Mouse (Mus musculus) hindbrain, postnatal 0 days (tissue): Measurements from ENCODE around the gene Alkbh8. TPM values are rescaled to one million over a fixed set of nuclear protein-coding genes. Genes with fewer than 3 reads are reported as not detected.
A peak's percentile ranks its signal among the peaks of the same experiment; 100 is the strongest.
"Not testable (repeated sequence)": the region's sequence is repeated elsewhere in the genome, so short reads cannot be mapped to it uniquely, and the experiment has no call there.

ENCODE experiments used
- ATAC-seq: fragments of 200-750 bp; cut with Nextera tagmentation; 2 replicates; pipeline ENCODE4 v1.8.0; 2017; ENCODE audit warnings: mild to moderate bottlenecking, moderate TSS enrichment, moderate library complexity
- DNase-seq: peaks from one replicate; pipeline ENCODE4 v3.0.0-alpha.2; 2015; ENCODE audit warnings: low spot score
- H3K27ac ChIP-seq: fragments of 300-500 bp; sonication (generic); 2 replicates; pipeline ENCODE4 v1.5.1; 2014; ENCODE audit warnings: mild to moderate bottlenecking
- H3K27me3 ChIP-seq: fragments of 300-500 bp; sonication (generic); 2 replicates; pipeline ENCODE4 v1.6.1; 2014; ENCODE audit warnings: low read length, mixed read lengths; ENCODE audit not compliant: insufficient read depth
- H3K36me3 ChIP-seq: fragments of 300-500 bp; sonication (generic); 2 replicates; pipeline ENCODE4 v1.6.1; 2014; ENCODE audit warnings: low read length, mixed read lengths; ENCODE audit not compliant: insufficient read depth
- H3K4me1 ChIP-seq: fragments of 300-500 bp; sonication (generic); 2 replicates; pipeline ENCODE4 v1.6.1; 2014; ENCODE audit warnings: antibody characterized with exemption, low read length, mixed read lengths; ENCODE audit not compliant: insufficient read depth
- H3K4me2 ChIP-seq: fragments of 300-500 bp; sonication (generic); 2 replicates; pipeline ENCODE4 v1.6.1; 2014; ENCODE audit warnings: low read depth, mild to moderate bottlenecking, low read length, moderate library complexity, mixed read lengths
- H3K4me3 ChIP-seq: fragments of 300-500 bp; sonication (generic); 2 replicates; pipeline ENCODE4 v1.5.1; 2014; ENCODE audit warnings: low read length
- H3K9ac ChIP-seq: fragments of 300-500 bp; sonication (generic); replicated peaks from 2 replicates; pipeline ENCODE4 v1.6.1; 2014; ENCODE audit warnings: mild to moderate bottlenecking, low read length, moderate library complexity, mixed read lengths
- H3K9me3 ChIP-seq: fragments of 300-500 bp; sonication (generic); 2 replicates; pipeline ENCODE4 v1.6.1; 2016; ENCODE audit warnings: low read length, mixed read lengths
- CTCF ChIP-seq: IDR thresholded peaks from 2 replicates; pipeline ENCODE4 v1.5.1; 2016; ENCODE audit warnings: antibody characterized with exemption, control low read depth, low read depth
- WGBS: fragments of 180-500 bp; shearing (Covaris S2); extraction: QIAGEN DNeasy Blood & Tissue Kit; methylation state at CpG from one replicate; pipeline ENCODE4 v1.1.7; 2014; 5-methylcytosine and 5-hydroxymethylcytosine counted together
- polyA plus RNA-seq: library from polyadenylated mRNA; unstranded; fragments of >200 nt; fragmentation: Nextera tagmentation; extraction: Ambion mirVana; gene quantifications from 2 replicates; pipeline ENCODE4 v1.2.1, GENCODE M21; 2015
- total RNA-seq: library from RNA; depleted of rRNA; stranded (reverse); fragments of >200 nt; gene quantifications from 2 replicates; pipeline ENCODE4 v1.2.3, GENCODE M21; 2014

Gene Alkbh8
- total and polyA plus RNA-seq, 2 experiments from 2014 or later: 14.4 to 41.1 TPM

DNA sequence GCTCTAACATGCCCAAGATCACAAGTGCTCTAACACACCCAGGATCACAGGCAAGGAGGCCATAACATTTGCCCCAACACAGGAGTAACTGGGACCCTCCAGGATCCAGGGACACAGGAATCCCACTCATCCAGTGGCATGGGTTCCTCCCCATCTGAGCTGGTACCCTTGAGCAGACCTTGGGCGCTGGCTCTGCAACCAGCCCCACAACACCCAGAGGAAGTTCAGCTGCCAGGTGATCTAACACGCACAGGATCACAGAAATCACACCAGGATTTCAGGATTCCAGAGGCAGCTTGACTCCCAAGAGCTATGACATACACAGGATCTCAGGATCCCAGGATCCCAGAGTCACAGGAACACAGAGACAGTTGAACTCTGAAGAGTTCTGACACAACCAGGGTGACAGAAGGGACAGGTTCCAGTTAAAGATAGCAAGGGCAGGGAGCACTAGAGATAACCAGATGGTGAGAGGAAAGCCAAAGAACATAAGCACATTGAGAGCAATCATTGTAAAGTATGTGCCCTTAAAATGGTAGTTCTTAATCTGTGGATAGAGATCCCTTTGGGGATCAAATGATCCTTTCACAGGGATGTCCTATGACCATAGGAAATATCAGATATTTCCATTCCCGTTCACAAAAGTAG is 4.1 kb upstream of the Alkbh8 start:
- Histone ChIP-seq H3K4me1 (no peaks in the 10 kb centered on the region), H3K4me3 (no peak overlapping the region), H3K9ac (no peak overlapping the region), H3K27ac (no peak overlapping the region), H3K4me2 (no peak overlapping the region), H3K9me3 (no peaks in the 10 kb centered on the region), H3K27me3 (no peaks in the 10 kb centered on the region), H3K36me3 (no peaks in the 10 kb centered on the region)
- DNase-seq (no peak), ATAC-seq (no peak)
- no peak for TF ChIP-seq CTCF
- WGBS: 78% methylated on average over 3 of the region's 3 CpGs

DNA sequence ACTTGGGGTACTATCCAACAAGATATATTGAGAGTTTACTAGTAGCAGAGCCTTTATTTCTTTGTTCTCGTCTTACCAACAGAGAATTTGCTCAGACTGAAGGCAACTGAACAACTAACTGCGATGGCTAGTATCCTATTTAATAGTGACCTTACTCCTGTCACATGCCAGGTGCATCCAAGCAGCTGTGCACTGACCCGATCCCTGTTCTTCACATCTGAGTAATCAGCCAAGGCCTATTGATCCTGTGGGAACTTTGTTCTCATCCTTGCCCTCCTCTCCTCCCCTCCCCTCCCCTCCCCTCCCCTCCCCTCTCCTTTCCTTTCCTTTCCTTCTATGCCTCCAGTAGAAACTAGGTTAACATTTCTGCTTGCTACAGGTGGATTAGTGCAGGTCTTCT is 1.7 kb downstream of the Alkbh8 start:
- DNase-seq (no peak), ATAC-seq (no peak)
- TF ChIP-seq CTCF: no peak
- H3K27ac ChIP-seq: no peak overlapping the region
- no peaks in the 10 kb centered on the region for H3K36me3 ChIP-seq
- no peaks in the 10 kb centered on the region for H3K27me3 ChIP-seq
- no peak overlapping the region for H3K4me3 ChIP-seq
- H3K9ac ChIP-seq: no peak overlapping the region
- H3K4me1 ChIP-seq: no peaks in the 10 kb centered on the region
- H3K4me2 ChIP-seq: peak overlapping the region; percentile 72
- WGBS: 77% methylated on average over 3 of the region's 3 CpGs
- no peaks in the 10 kb centered on the region for H3K9me3 ChIP-seq

DNA sequence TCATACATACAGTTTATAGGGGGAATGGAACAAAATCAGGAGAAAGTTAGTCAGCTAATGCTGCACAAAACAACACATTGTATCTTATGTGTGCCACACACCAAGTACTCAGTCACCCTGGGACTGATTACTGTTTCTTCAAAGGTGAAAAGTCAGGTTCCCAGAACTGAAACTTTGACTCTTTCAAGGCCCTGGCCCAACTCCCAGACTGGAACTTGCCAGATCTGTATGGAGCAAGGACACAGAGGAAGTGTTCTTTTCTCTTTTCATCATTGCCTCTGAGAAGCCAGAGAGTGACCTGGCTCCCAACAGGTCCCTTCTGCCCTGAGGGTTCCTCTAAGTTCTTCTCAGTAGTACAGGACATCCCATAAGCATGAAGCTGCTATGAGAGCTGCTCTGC is 10.2 kb downstream of the Alkbh8 start:
- DNase-seq (no peak), ATAC-seq (no peak)
- Histone ChIP-seq H3K4me3 (no peak overlapping the region), H3K4me1 (no peaks in the 10 kb centered on the region), H3K27ac (no peak overlapping the region), H3K27me3 (no peaks in the 10 kb centered on the region), H3K9ac (no peak overlapping the region), H3K4me2 (no peak overlapping the region), H3K9me3 (no peaks in the 10 kb centered on the region), H3K36me3 (peaks cover 16% of the 10 kb centered on the region)
- TF ChIP-seq CTCF: no peak

DNA sequence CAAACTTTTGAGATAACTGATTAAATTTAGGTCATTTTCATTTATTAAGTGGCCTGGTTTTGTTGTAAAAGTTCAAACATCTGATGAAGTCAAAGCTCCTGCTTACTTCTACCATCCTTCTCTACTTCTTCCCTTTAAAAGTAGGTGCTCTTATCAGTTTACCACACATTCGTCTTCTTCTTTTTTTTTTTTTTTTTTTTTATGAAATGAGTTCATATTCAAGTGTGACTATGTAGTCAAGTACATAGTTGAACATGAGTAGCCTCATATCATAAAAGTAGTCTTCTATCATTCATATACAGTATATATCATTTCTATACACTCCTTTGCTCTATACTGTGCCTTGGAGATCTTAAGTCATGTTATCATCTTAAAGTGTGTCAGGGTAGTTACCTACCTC is 11.0 kb downstream of the Alkbh8 start:
- peaks cover 24% of the 10 kb centered on the region for H3K36me3 ChIP-seq
- no peaks in the 10 kb centered on the region for H3K4me1 ChIP-seq
- H3K9me3 ChIP-seq: no peaks in the 10 kb centered on the region
- H3K27me3 ChIP-seq: no peaks in the 10 kb centered on the region
- DNase-seq (no peak), ATAC-seq (no peak)
- TF ChIP-seq CTCF: no peak
- H3K4me2 ChIP-seq: no peak overlapping the region
- 100% methylated on average over 1 of the region's 1 CpGs for whole genome bisulfite sequencing
- H3K4me3 ChIP-seq: no peak overlapping the region
- H3K9ac ChIP-seq: no peak overlapping the region
- no peak overlapping the region for H3K27ac ChIP-seq

DNA sequence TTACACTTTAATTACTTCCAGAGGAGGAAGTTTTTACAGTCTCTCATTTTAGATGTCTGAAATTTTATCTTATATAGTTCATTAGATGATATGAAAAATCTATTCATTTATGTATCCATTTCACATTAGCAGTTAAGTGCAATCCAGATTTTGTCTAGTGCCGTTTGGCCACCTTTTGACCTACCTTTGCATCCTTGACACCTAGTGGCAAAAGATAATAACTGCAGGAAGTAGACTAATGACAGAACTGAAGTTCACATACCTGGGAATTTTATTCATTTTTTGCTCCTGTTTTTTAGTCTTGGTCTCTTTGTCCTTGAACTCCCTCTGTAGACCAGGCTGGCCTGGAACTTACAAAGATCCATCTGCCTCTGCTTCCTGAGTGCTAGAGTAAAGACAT is 15.1 kb downstream of the Alkbh8 start:
- no peaks in the 10 kb centered on the region for H3K9me3 ChIP-seq
- peak; percentile 39; the same call in 1 of the 2 replicates for TF ChIP-seq CTCF
- H3K36me3 ChIP-seq: peaks cover 22% of the 10 kb centered on the region
- no peak overlapping the region for H3K9ac ChIP-seq
- no peak overlapping the region for H3K4me3 ChIP-seq
- H3K27ac ChIP-seq: no peak overlapping the region
- no peaks in the 10 kb centered on the region for H3K27me3 ChIP-seq
- DNase-seq (no peak), ATAC-seq (no peak)
- WGBS: 74% methylated on average over 1 of the region's 1 CpGs
- no peak overlapping the region for H3K4me2 ChIP-seq
- H3K4me1 ChIP-seq: no peaks in the 10 kb centered on the region

DNA sequence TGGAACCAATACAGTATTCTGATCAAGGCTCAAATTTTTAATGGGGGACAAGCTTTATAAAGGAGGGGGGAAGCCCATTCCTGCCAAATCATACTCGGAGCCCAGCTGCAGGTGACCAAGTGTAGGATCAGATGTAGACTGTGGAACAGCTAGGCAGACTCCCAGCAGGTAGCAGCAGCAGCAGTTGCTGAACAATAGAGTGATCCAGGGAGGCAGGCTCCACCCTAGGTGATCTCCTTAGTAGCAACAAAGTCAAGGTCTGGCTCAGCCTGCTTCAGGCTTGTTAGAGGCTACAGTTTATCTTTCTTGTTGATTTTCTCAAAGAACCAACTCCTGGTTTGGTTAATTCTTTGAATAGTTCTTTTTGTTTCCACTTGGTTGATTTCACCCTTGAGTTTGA is 41.4 kb downstream of the Alkbh8 start:
- H3K36me3 ChIP-seq, H3K9ac ChIP-seq, H3K27ac ChIP-seq, DNase-seq, ATAC-seq, H3K9me3 ChIP-seq, H3K27me3 ChIP-seq, H3K4me2 ChIP-seq, H3K4me1 ChIP-seq, H3K4me3 ChIP-seq: not testable (repeated sequence)
- 39% methylated on average over 1 of the region's 1 CpGs for WGBS

DNA sequence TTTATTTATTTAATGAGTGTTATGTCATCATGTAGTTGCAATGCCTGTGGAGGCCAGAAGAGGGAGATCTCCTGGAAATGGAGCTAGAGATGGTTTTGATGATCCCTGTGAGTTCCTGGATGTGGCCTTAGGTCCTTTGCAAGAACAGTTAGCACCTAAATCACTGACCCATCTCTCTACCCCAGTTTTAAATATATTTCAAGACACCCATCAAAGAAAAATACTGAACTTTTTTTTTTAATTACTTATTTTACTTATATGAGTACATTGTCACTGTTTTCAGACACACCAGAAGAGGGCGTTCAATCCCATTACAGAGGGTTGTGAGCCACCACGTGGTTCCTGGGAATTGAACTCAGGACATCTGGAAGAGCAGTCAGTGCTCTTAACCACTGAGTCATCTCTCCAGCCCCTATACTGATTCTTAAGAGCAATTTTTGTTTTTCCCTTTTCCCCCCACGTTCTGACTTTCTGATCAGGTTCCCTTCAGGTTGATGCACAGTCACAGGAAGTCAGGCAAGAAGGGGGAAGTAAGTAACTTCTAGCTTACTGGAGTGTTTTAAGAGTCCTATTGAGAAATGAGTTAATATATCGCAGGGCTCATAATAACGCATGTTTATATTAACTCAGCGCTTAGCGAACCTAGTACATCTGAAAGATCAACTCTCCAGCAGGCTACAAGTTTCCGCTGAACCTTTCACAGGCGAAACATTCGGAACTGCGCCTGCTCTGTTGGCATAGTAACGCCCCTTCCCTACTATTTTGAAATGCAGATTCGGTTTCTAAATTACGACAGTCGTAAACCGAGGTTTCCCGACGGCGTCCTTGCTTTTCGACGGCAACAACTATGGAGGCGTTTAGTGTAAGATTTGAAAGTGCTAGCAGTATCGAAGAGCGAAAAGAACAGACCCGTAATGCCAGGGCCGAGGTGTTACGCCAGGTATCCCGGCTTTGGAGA is 68.6 kb downstream of the Alkbh8 start, which contains the start of gene Cwf19l2:
Cwf19l2 (plus strand) TSS at position 342 of the 958 bp plus-strand sequence.
- Histone ChIP-seq H3K27me3 (no peaks in the 10 kb centered on the region), H3K9me3 (no peaks in the 10 kb centered on the region), H3K36me3 (no peaks in the 10 kb centered on the region), H3K4me2 (peak within 1 kb of the TSS; percentile 85), H3K9ac (peak within 1 kb of the TSS; percentile 53), H3K4me1 (no peaks in the 10 kb centered on the region), H3K27ac (peak within 1 kb of the TSS; percentile 65), H3K4me3 (peak within 1 kb of the TSS; percentile 60)
- under 1% methylated on average over 28 of the region's 28 CpGs for WGBS
- ATAC-seq: peak; percentile 96
- TF ChIP-seq CTCF: peak; percentile 58
- DNase-seq: peak; percentile 96
